ENCODE assay signal across 8 mouse cellular contexts in the genomic region with DNA sequence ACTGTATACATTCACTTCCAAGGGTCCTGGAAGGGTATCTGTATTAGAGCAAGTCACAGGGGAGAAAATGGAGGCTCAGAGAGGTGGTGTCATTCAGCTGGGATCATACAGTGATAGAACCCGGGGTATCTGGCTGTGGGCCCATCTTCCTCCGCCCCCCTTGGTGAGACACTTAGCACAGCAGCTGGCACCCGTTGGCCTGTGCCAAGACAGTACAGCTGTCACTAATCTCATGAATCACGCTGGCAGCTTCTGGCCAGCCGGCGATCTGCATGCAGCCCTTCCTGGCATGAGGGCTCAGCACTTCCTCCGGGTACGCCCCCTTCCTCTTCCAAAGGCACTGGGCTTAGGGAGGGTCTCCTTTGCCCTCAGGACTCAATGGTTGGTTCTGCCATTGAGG. TPM values are rescaled to one million over a fixed set of nuclear protein-coding genes. Genes with fewer than 3 reads are reported as not detected.
A peak's percentile ranks its signal among the peaks of the same experiment; 100 is the strongest.
DNase-seq lines count a peak whose midpoint lies in the region; ATAC-seq and TF ChIP-seq lines count a peak whose summit lies in the region.

No protein-coding gene starts in this region.

- no peak for TF ChIP-seq POLR2A in brain, embryonic 14.5 days (IDR thresholded peaks at IDR 0.05; ENCODE audit: borderline replicate concordance, extremely low read depth, insufficient read depth, insufficient read length, poor library complexity, severe bottlenecking)

- peak; percentile 47 for DNase-seq in cerebellum, adult 11 months
- DNase-seq in brain, embryonic 14.5 days (ENCODE audit: low read depth): peak; percentile 84
- DNase-seq in gastrocnemius, postnatal 10 days: peak; percentile 73
- DNase-seq in kidney, adult 9 months: peak; percentile 31
- DNase-seq in limb, embryonic 10.5 days (ENCODE audit: low spot score): no peak
- no peak for DNase-seq in urinary bladder, postnatal 36 days (ENCODE audit: low spot score in 2 of 2)

- ATAC-seq in cerebellum, adult (ENCODE audit: insufficient number of reproducible peaks, low FRiP score, low TSS enrichment): no peak
- peak; percentile 82 for ATAC-seq in neural tube, embryonic 14.5 days (ENCODE audit: low read depth)

- no peaks in the 10 kb centered on the region for H3K9me3 ChIP-seq in limb, embryonic 10.5 days (replicated peaks)
- no peaks in the 10 kb centered on the region for H3K9me3 ChIP-seq in neural tube, embryonic 14.5 days (ENCODE audit: control insufficient read depth, low read length)

- H3K4me2 ChIP-seq in neural tube, embryonic 14.5 days (ENCODE audit: low read depth, low read length): no peak overlapping the region

- 85% methylated on average over 8 of the region's 8 CpGs for WGBS in limb, embryonic 10.5 days
- WGBS in neural tube, embryonic 14.5 days: 34% methylated on average over 8 of the region's 8 CpGs

- H3K27ac ChIP-seq in limb, embryonic 10.5 days: no peak overlapping the region
- no peak overlapping the region for H3K27ac ChIP-seq in neural tube, embryonic 14.5 days (ENCODE audit: low read depth, low read length)

- H3K27me3 ChIP-seq in limb, embryonic 10.5 days (ENCODE audit: low read depth, poor library complexity, severe bottlenecking): no peaks in the 10 kb centered on the region
- H3K27me3 ChIP-seq in neural tube, embryonic 14.5 days (ENCODE audit: control insufficient read depth, insufficient read depth, low read length): no peaks in the 10 kb centered on the region

- 0 out of 2 replicates have a peak overlapping the region, but pooled peaks have one; percentile 1 for H3K4me3 ChIP-seq in limb, embryonic 10.5 days
- H3K4me3 ChIP-seq in neural tube, embryonic 14.5 days (ENCODE audit: low read depth, low read length): no peak overlapping the region

- H3K9ac ChIP-seq in neural tube, embryonic 14.5 days (replicated peaks; ENCODE audit: low read depth, low read length): no peak overlapping the region

- peaks cover 48% of the 10 kb centered on the region for H3K4me1 ChIP-seq in limb, embryonic 10.5 days
- H3K4me1 ChIP-seq in neural tube, embryonic 14.5 days (ENCODE audit: control insufficient read depth, insufficient read depth, low read length): peaks cover 2% of the 10 kb centered on the region; the same call in 1 of the 2 replicates

- TF ChIP-seq CTCF in brain, embryonic 14.5 days (IDR thresholded peaks at IDR 0.05; ENCODE audit: borderline replicate concordance, extremely low read depth, insufficient read depth, insufficient read length): no peak

- H3K36me3 ChIP-seq in limb, embryonic 10.5 days: peaks cover 88% of the 10 kb centered on the region
- H3K36me3 ChIP-seq in neural tube, embryonic 14.5 days (ENCODE audit: control insufficient read depth, insufficient read depth, low read length): no peaks in the 10 kb centered on the region

RNA-seq across cellular contexts. Expression of a gene that starts 5.9 kb away (rescaled TPM):
- polyA plus RNA-seq in brain, embryonic 14.5 days (2012; rRNA removed): 5.9 and 10.8 TPM in 2 replicates
- 10 to 100 TPM; 27.4 to 31.6 TPM for total RNA-seq in gastrocnemius, postnatal 10 days (2021)
- polyA plus RNA-seq in limb, embryonic 10.5 days (2016; fragmentation: Nextera tagmentation; extraction: Ambion mirVana): 22.7 and 24.2 TPM in 2 replicates
- polyA plus RNA-seq in neural tube, embryonic 14.5 days (2014; fragmentation: Nextera tagmentation; extraction: Ambion mirVana): 1.3 and 2.4 TPM in 2 replicates

RNA-seq across cellular contexts. Expression of a gene that starts 32.5 kb away (rescaled TPM):
- 19.6 and 34.1 TPM in 2 replicates for polyA plus RNA-seq in brain, embryonic 14.5 days (2012; rRNA removed)
- total RNA-seq in gastrocnemius, postnatal 10 days (2021): 1 to 10 TPM; 6.1 to 7.3 TPM
- polyA plus RNA-seq in limb, embryonic 10.5 days (2016; fragmentation: Nextera tagmentation; extraction: Ambion mirVana): 225 and 232 TPM in 2 replicates
- 11.2 and 12.5 TPM in 2 replicates for polyA plus RNA-seq in neural tube, embryonic 14.5 days (2014; fragmentation: Nextera tagmentation; extraction: Ambion mirVana)

RNA-seq across cellular contexts. Expression of a gene that starts 42.7 kb away (rescaled TPM):
- polyA plus RNA-seq in brain, embryonic 14.5 days (2012; rRNA removed): not detected in 2 replicates
- under 1 TPM in 1 of 2 experiments, not detected in 1; 0.43 TPM for total RNA-seq in gastrocnemius, postnatal 10 days (2021)
- 1.2 and 1.6 TPM in 2 replicates for polyA plus RNA-seq in limb, embryonic 10.5 days (2016; fragmentation: Nextera tagmentation; extraction: Ambion mirVana)
- polyA plus RNA-seq in neural tube, embryonic 14.5 days (2014; fragmentation: Nextera tagmentation; extraction: Ambion mirVana): 0.24 and 0.53 TPM in 2 replicates

RNA-seq across cellular contexts. Expression of a gene that starts 59.8 kb away (rescaled TPM):
- polyA plus RNA-seq in brain, embryonic 14.5 days (2012; rRNA removed): 53.6 and 59.4 TPM in 2 replicates
- 10 to 100 TPM; 26.9 to 32.9 TPM for total RNA-seq in gastrocnemius, postnatal 10 days (2021)
- 46.0 and 52.0 TPM in 2 replicates for polyA plus RNA-seq in limb, embryonic 10.5 days (2016; fragmentation: Nextera tagmentation; extraction: Ambion mirVana)
- 8.2 and 13.8 TPM in 2 replicates for polyA plus RNA-seq in neural tube, embryonic 14.5 days (2014; fragmentation: Nextera tagmentation; extraction: Ambion mirVana)

Comparison
In these comparisons a context has a peak if more than half of its experiments do, and no peak if none do; other contexts are left out.
1. DNase-seq: peak in cerebellum, adult 11 months (single experiment), brain, embryonic 14.5 days (single experiment), gastrocnemius, postnatal 10 days (single experiment) and kidney, adult 9 months (single experiment); none in limb, embryonic 10.5 days (single experiment) and urinary bladder, postnatal 36 days (0 of 2).